Mouse (Mus musculus) ovary, postnatal 10 days (tissue): ENCODE data around the gene Enc1.
A peak's percentile ranks its signal among the peaks of the same experiment; 100 is the strongest.

Experiments used
- DNase-seq: peaks from one replicate; pipeline ENCODE4 v3.0.0; 2022; ENCODE audit warnings: low spot score

The Enc1 gene

DNA sequence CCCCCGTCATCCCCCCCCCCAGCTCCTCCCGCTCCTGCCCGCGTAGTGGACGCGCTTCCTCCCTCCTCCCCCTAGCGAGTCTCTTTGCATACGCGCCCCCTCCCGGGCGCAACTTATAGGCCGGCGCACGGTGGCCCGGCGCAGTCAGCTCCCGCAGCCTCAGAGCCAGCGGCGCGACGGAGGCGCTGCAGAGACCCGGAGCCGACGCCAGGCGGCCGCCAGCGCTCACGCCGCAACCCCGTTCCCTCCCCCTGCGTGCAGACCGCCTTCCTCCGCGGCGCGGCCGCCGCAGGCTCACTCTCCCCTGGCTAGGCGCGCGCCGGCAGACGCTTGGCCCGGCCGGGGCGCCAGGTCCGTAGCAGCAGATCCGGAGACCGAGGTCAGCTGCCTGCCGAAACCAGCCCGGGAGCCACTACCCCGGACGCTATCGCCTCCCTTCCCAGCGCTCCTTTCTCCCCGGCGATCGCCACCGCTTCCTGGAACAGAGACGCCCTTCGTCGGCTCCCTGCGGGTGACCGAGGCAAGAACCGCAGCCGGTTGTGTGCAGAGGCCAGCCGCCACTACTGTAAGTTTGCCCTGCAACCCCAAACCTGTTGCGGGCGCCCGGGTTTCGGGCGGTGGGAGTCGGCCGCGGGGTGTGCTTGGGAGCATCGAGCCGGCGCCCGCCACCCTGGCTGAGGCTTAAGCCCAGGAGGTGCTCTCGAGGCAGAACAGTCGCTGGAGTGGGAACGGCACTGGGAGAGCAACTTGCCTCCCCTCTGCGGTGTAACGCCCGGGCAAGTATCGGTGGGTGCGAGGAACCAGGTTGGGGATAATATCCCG is at the start of gene Enc1:
Gene Enc1, plus strand, starts transcription at position 141 of the 822 bp plus-strand sequence.
- DNase-seq: peak; percentile 80

DNA sequence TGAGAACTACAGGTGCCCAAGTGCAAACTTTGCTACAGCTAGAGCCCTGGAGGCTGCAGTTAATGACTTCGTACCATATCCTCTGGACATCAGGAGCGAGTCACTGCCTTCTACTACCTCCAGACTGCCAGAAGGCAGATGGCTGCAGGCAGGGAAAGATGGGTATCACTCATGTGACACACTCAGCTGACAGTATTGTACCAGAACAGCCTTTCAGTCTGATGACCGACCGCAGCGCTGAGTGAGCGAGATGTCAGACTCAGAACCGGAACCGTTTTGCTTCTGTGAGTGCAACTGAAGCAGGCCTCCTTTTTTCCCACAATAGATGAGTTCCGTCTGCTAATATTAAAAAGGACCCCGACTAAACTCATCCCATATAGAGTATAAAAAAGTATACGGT is 48.3 kb upstream of the Enc1 start:
- no peak for DNase-seq

DNA sequence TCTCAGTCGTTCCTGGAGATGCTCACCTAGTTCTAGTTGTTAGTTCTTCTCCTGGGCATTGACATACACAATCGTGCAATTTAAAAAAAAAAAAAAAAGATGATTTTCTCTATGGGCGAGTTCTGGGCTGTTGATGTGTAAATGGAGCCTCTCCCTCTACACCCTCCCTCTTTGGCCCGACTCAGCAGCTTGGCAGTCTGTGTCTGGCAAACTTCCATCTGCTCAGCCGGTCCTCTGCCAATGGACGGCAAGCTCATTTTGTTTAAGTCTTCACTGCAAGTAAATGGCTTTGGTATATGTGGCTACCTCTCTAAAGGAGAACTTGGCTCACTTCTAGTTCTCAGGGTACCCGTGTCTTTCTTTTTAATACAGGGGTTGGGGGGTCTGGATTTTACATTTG is 47.5 kb upstream of the Enc1 start:
- peak; percentile 23 for DNase-seq

DNA sequence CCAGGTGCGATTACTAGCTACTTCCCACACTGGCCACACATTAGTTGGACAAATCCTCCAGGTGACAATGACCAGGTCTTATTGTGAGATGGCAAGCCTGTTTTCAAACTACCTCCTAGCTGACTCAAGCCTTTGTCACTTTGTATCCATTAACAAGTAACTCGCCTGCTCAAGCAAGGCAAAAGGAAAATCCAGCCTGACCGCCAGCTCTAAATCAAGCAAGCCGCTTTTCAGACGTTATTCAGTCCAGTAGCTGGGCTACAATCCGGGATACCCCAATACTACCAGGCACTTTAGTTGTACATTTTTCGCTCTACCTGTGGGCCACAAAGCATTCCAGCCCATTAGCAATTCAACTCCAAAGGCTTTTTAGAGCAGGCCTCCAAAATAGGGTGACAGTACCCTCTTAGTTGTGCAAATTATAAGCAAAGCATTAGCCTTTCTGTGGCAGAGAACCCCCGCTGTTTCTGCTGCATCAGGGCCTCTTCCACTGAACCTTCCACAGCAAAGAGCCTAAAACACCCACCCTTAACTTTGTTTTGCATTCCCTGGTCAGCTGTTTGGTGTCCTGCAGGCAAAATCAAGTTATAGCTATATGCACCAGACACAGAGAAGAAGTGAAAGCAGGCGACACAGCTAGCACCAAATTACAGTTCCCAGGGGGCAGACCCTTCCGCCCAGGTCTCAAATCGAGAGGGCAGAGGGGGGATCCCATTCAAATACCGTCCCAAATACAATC is 44.5 kb upstream of the Enc1 start:
- no peak for DNase-seq

DNA sequence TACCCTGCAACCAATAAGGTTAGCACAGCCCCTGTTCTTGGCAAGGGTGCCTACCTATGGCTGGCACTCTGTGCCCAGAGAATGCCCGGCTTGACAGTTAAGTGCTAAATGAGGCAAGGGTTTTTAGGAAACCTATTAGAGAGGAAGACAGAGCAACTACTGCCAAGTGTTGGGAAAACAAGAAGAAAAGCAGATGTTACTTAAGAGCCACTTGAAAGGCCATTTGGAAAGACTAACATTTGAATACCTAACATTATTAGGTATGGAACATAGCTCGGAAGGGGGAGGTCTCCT is 44.0 kb upstream of the Enc1 start:
- DNase-seq: no peak

DNA sequence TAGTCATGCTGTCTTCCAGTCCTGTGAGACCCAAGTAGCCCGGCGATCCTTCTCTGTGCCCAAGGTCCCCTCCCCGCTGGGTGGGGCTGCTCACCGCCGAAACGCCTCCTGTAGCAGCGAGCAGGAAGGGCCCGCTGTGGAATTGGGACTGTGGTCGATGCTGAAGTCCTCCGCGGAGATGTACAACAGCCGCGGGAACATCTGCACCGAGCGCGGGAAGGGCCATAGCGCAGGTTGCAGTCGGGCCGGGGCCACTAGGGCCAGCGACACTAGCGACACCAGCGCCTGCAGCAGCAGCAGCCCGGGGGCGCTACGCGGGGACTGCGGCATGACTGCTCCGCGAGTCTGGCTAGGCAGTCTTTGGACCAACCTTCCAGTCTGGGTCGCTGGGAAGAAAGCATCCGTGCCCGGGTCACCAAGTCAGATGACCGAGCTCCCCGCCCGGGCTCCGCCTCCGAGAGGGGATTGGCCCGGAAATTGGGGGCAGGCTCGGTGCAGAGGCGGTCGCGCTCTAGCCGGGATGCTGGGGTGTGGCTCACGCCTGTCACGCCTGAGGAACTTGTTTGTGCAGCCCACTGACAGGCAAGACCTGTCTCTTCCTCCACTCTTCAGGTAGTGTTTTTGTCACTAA is 42.9 kb upstream of the Enc1 start, which contains the start of gene Hexb:
Gene Hexb, minus strand, starts transcription at position 426 of the 631 bp plus-strand sequence.
- DNase-seq: peak; percentile 79

DNA sequence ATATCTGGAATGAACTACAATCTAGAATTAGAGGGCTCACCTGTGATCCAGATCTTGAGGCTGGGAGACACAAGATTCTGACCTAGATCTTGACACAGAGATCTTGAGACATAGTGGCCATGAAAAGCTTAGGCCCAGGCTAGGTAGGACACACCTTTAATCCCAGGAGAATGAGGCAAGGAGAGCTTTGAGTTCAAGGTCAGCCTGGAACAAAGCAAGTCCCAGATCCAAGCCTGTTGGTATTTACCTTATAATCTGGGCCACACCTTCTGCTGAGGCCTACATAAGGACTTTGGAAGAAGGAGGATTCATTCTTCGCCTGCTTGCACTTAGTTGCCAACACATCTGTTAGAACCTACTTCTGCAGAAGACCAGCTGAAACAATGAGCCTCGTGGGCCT is 41.8 kb upstream of the Enc1 start:
- DNase-seq: no peak

DNA sequence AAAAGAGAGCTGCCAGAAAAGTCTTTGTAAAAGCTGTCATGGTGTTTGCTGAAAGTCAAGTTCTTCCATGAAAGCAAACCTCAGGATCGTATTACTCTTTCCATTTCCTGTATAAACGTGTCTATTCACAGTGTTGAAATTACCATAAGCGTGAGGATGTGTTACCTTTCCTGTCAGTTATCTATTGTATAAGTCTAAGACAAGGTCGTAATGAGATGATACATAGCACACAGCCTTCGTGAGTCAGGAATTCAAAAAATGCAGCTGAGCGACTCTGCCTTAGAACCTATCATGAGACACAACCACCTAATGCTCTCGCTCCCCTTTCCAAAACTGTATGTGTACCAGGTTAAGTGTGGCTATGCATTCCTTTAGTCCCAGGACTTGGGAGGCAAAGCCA is 39.8 kb upstream of the Enc1 start:
- no peak for DNase-seq

DNA sequence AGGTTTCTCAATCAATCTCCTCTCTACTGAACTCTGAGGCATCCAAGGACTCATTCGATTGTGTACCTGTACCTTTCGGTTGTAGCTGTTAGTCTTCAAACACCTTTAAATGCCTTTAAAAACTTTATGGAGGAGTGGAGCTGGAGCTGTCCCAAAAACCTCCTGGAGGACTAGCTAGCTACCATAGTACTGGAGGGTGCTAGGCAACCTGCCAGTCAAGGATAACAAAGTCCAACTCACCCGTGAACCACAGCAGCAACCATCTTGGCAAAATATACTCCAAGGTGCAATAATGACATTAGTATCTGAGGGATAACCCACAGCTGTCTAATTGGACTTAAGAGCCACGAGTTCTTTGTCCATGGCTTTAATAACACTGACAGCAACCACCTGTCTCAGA is 39.0 kb upstream of the Enc1 start:
- no peak for DNase-seq

DNA sequence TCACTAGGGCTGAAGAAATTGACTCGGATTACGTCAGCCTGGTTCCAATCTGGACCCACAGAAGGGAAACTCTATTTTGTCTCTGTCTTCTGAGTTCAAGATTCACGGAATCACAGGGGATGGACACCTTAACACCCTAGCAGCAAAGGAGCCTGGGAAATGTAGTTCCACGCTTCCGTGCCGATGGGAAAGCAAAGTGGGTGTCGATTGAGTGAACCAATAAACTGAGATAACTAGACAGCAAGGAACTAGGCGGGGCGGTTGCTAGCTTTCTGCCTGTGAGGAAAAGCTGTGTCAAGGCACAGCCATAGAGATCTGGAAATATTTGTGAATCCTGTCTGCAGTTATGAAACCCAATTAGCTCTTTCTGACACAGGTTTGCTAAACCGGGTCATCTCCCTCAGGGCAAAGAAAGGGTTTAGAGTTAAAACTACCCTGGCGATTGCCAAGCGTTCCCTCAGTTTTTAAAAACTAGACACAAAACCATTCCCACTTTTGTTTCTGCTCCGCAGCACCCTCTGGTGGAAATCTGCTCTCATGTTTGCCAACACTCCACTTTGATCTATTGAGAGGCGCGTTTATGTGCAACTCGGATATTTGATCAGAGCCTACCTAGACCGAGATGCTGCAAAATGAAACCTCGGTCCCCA is 35.7 kb upstream of the Enc1 start:
- DNase-seq: peak; percentile 62

DNA sequence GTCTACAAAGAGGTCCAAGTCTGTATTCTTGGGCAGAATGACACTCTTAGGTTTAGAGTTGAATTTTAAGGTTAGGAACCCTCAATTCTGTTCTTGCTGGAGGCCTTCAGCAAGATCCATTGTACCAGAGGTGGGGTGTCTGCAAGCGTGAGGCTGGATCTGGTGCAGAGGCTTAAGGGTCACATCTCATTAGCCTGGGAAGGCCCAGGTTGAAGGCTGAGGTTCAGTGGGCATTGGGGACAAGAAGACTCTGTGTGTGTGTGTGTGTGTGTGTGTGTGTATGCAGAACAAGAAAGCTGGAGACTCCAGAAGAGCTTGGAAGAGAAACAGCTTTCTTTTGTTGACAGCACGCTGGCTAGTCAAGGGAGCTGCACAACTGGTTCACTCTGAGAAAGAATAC is 34.9 kb upstream of the Enc1 start:
- DNase-seq: no peak

DNA sequence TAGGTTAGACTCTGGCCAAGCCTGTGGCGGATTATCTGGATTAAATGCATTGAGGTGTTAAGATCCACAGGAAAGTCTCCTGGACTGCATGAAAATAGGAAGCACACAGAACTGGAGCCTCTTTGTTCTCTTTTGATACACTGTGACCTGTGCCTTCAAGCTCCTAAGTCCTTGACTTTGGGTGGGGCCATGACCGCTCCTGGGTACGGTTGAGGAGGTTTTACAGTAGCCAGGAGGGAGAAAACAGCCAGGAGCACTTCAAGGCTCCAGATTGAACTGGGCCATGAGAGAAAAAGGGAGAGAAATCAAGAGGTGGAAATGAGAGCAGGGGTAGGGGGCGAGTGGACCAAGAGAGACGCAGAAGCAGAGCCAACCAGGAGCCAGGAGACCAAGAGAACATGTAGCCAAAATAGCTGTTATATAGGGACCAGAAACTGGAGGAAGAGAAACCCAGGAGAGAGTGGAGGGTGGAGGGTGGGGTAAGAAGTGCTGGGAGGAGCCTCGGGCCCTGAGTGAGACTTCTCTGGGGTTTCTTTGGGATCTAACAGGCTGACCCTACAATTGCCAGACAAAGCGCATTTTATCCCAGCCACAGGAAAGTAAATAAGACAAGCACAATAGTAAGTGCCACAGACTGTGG is 33.3 kb upstream of the Enc1 start:
- DNase-seq: no peak

DNA sequence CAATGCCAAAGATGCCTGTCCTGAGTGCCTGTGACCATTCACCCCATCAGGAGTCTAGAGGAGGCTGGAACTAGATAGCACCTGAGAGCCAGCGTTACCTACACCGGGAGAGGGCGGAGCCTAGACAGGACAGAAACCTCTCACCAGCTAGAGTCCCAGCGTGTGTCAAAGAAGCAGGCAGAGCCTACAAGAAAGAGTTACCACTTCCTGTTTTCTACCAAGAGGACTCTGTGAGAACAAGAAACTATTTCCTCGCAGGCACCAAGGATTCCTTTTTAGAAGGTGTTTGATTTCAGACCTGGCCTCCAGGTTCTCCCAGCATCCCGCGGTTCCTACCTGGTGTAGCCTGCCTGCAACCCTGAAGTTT is 32.8 kb upstream of the Enc1 start:
- DNase-seq: no peak

DNA sequence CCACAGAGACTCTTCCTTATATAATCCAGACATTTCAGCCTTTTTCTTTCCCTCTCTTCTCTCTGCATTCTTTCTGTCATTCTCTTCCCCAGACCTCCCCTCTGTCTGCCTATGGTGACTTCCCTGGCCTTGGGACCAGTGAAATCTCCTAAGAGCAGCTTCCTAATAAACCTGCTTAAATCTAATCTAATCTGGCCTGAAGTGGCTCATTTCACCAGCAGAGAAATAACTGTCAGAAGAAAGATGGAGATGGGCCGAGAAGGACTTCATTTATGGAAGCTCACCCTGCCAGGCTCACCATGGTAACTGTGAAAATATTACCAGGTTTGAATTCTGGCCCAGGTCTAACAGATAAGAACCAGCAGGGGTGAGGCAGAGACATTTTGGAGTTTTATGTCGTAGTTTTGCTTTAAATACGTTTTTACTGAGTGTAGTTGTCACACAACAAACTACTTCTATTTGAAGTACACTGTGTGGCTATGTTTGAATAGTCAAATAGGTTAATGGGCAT is 32.4 kb upstream of the Enc1 start:
- DNase-seq: no peak

DNA sequence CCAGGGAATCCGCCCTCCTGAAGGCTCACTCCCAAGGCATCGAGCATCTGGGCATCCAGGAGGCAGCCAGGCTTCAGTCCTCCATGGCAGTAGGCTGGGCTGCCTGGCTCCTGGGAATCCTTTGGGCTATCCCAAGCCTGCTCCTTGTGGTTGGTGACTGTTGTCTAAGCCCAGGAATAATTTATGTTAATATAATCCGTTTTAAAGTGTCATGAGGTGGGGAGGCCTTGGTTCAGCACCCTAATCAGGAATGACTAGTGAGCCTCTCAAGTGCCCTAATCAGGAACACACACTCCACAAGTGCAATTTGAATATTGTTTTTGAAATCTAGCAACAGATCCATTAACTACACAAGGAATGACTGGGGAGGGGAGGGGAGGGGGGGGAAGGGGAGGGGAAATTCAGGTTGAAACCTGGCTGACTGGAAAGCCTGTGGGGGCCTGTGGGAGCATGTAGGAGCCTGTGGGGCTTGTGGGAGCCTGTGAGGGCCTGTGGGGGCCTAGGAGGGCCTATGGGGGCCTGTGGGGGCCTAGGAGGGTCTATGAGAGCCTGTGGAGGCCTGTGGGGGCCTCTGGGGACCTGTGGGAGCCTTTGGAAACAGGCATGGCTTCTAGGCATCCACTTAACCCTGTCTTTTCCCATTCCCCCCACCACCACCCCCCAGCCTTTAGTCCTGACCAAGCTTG is 26.2 kb upstream of the Enc1 start:
- DNase-seq: no peak

DNA sequence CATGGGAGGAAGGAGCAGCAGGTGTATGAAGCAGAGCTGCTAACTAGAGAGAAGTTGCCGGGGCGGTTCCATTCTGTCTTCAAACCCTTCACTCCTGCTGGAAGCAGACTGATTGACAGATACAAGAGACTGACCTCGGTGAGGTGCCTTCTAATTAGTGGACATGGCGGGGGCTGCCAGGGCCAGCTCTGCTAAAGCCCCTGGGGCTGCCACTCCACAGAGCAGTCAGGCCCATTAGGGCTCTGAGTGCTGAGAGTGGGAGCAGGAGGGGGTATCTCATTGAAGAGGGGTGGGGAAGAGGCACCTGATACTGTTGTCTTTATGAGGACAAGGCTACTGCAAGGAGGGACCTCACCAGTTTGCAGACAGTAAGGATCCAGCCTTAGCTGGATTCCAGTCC is 25.3 kb upstream of the Enc1 start:
- no peak for DNase-seq

DNA sequence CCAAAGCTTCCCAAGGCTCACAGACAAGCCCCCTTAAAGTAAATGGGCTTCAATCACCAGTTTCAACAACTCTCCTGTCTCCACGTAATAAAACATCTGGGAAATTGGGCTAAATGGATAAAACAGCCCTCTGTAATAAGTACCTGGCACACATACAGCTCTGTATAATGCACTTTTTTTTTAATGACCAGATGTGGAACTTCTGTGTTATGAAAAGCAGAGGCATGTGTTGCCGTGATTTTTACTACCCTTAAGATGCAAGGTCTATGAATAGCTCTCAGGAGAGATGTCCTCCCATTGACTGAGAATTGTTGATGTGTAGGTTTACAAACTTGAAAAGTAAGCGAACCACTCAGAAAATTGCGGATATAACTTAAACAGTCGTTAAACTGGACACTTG is 24.7 kb upstream of the Enc1 start:
- DNase-seq: no peak

DNA sequence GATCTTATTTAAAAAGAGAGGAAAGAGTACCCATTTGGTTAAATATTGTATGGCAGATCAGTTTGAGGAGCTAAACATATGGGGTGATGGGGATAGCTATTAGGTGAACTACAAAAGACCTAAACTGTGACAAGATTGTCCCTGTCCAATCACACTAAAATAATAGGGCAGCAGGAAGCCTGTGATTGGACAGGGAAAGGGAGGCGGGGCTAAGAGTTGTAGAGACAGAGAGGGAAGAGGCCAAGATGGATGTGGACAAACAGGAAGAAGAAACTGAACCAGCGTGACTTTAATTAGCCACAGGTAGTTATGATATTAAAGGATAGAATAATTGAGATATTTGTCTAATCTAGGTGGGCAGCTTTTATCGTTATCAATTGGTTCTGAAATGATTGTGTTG is 20.9 kb upstream of the Enc1 start:
- no peak for DNase-seq

DNA sequence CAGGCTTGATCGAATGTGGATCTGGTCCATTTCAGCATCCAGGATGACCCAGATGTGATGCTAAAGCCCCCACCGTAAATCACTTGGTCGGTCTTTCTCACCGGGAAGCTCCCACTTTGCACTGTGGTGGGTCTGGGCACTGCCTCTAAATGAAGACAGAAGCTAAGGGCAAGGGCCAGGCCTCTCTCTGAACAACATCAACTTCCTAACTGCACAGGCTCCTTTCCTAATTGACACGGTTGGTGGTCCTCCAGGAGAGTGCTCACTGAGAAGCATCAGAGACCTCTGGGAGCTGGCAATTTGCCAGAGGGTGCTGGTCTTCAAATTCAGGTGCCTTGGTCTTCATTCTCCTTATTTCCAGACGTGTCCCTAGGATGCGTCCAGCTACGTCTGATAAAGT is 17.0 kb upstream of the Enc1 start:
- DNase-seq: no peak

DNA sequence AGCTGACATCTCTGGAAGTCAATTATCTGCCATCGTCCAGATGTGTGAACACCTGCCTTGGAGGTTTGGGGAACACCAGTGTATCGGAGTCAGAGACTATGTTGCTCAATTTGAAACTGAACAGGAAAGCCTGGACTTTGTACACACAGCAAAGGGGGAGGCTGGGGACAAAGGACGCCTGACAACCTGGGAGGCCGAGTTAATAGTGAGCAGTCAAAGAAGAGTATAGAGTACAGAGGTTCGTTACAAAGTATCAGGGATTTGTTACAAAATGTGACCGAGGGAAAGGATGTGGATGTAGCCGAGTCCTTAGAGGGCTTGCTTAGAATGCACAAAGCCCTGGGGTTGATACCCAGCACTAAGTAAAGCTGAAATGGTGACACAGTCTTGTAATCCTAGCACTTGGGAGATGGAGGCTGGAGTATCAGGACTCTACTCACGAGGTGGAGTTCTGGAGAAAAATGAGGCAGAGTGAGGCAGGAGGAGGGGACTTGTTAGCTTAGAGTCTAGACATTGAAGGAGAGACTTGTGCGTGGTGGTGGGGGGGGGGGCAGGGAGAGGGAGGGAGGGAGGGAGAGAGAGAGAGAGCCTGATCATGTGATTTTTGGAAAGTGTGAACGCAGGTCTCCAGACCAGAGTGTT is 16.4 kb upstream of the Enc1 start:
- DNase-seq: no peak

DNA sequence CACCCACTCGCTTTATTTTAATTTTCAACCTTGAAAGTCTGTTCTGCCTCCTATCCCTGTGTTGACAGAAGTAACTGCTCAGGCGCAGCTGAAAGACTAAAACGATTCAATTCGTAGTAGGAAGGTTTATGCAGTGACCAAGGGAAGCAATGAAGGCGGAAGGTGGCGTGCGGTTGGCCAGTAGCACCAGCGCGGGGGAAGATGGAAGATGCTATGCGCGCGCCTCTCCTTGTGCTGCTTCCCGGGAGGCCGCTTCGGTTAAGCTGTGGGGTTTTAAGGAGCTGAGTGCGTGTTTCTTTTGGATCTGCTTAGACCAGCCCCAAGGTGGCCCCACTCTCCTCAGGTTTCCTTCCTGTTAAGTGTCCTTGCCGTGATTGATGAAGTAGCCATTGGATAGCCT is 15.8 kb upstream of the Enc1 start:
- no peak for DNase-seq
